In the genomic region with DNA sequence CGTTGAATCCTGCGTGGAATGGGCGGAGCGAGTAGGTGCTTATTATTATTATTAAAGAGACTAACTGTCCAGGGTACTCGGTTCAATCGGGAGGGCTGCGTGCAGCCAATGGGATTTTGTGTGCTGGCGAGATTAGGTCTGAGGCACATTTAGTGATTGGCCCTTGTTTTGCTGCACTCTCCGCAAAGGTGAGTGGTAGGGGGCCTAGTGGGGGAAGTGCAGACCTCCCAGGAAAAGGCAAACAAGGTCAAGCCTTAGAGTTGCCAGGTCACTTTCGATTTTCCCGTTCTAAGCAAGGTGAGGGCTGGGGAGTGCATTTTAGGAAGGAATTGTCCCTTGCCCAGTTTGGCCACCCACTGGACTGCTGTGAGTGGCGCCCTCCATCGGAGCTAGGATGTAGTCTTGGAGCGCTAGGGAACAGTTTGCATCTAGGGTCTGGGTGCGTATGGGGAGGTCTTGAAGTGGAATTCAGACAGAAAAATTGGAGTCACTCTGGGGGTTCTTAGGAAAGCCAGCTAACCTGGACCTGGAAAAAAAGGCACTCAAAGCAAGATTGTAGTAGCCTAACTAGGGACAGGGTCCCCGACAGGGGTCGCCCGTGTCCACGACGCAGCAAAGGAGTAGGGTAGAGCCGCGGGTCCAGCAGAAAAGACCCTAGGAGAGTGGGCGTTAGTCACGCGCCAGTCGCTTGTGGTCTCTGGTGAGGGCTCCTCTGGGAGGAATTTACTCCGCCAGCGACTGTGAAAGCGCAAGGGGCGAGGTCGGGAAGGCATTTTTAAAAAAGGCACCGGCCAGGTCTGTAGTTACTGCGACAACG, we compare ENCODE assay signal across 8 mouse cellular contexts. TPM values are rescaled to one million over a fixed set of nuclear protein-coding genes. Genes with fewer than 3 reads are reported as not detected.
A peak's percentile ranks its signal among the peaks of the same experiment; 100 is the strongest.
DNase-seq lines count a peak whose midpoint lies in the region; ATAC-seq lines count a peak whose summit lies in the region.

No protein-coding gene starts in this region.

- no peaks in the 10 kb centered on the region for H3K9me3 ChIP-seq in kidney, embryonic 14.5 days (ENCODE audit: control insufficient read depth, low read length)
- no peaks in the 10 kb centered on the region for H3K9me3 ChIP-seq in forebrain, embryonic 10.5 days
- no peaks in the 10 kb centered on the region for H3K9me3 ChIP-seq in liver, embryonic 16.5 days (replicated peaks; ENCODE audit: control insufficient read depth, low read length)

- H3K27me3 ChIP-seq in kidney, embryonic 14.5 days (ENCODE audit: control insufficient read depth, insufficient read depth, low read length), result peaks cover 46% of the 10 kb centered on the region
- peaks cover 80% of the 10 kb centered on the region for H3K27me3 ChIP-seq in forebrain, embryonic 10.5 days (ENCODE audit: poor library complexity, severe bottlenecking)
- peaks cover 72% of the 10 kb centered on the region for H3K27me3 ChIP-seq in liver, embryonic 16.5 days (ENCODE audit: control insufficient read depth, insufficient read depth, low read depth, low read length)

- H3K27ac ChIP-seq in kidney, embryonic 14.5 days (ENCODE audit: low read depth, low read length), result no peak overlapping the region
- no peak overlapping the region; the same call in 1 of the 2 replicates for H3K27ac ChIP-seq in forebrain, embryonic 10.5 days
- no peak overlapping the region for H3K27ac ChIP-seq in liver, embryonic 16.5 days (ENCODE audit: low read length)

- H3K4me1 ChIP-seq in kidney, embryonic 14.5 days (ENCODE audit: control insufficient read depth, insufficient read depth, low read length), result peaks cover 14% of the 10 kb centered on the region; the same call in 1 of the 2 replicates
- H3K4me1 ChIP-seq in forebrain, embryonic 10.5 days, result peaks cover 34% of the 10 kb centered on the region
- peaks cover 7% of the 10 kb centered on the region for H3K4me1 ChIP-seq in liver, embryonic 16.5 days (ENCODE audit: control insufficient read depth, low read depth, low read length)

- peak overlapping the region; percentile 93 for H3K4me2 ChIP-seq in kidney, embryonic 14.5 days (replicated peaks; ENCODE audit: low read depth, low read length)
- peak overlapping the region; percentile 68 for H3K4me2 ChIP-seq in liver, embryonic 16.5 days (ENCODE audit: low read depth, low read length)

- H3K9ac ChIP-seq in kidney, embryonic 14.5 days (ENCODE audit: low read depth, low read length), result peak overlapping the region; percentile 40; the same call in 1 of the 2 replicates
- H3K9ac ChIP-seq in liver, embryonic 16.5 days (ENCODE audit: low read depth, low read length), result no peak overlapping the region

- ATAC-seq in kidney, embryonic 14.5 days (ENCODE audit: low FRiP score, low TSS enrichment), result peak; percentile 79
- ATAC-seq in liver, embryonic 16.5 days (ENCODE audit: low read depth), result no peak
- no peak for ATAC-seq in monocyte, adult 5-6 weeks (replicated peaks; ENCODE audit: insufficient number of reproducible peaks, low FRiP score, low TSS enrichment, poor library complexity, severe bottlenecking)

- under 1% methylated on average over 34 of the region's 34 CpGs for WGBS in kidney, embryonic 14.5 days
- under 1% methylated on average over 34 of the region's 34 CpGs for WGBS in forebrain, embryonic 10.5 days
- WGBS in liver, embryonic 16.5 days (ENCODE audit: insufficient replicate concordance), result under 1% methylated on average over 34 of the region's 34 CpGs

- no peak for DNase-seq in kidney, adult 11 months
- DNase-seq in R1 (ENCODE audit: low read depth, low spot score), result peak; percentile 44
- DNase-seq in forebrain, embryonic 10.5 days (ENCODE audit: extremely low spot score, low spot score), result peak; percentile 69
- DNase-seq in induced T-regulatory cell, adult 2 months (ENCODE audit: low read depth), result peak; percentile 47
- peak; percentile 80 for DNase-seq in retina, embryonic 14.5 days (ENCODE audit: low spot score)

- H3K4me3 ChIP-seq in kidney, embryonic 14.5 days (ENCODE audit: low read length), result peak overlapping the region; percentile 51
- H3K4me3 ChIP-seq in forebrain, embryonic 10.5 days, result peak overlapping the region; percentile 66
- H3K4me3 ChIP-seq in liver, embryonic 16.5 days (ENCODE audit: low read depth, low read length), result peak overlapping the region; percentile 59

- H3K36me3 ChIP-seq in kidney, embryonic 14.5 days (ENCODE audit: control insufficient read depth, insufficient read depth, low read length), result no peaks in the 10 kb centered on the region
- no peaks in the 10 kb centered on the region for H3K36me3 ChIP-seq in forebrain, embryonic 10.5 days (replicated peaks)
- no peaks in the 10 kb centered on the region for H3K36me3 ChIP-seq in liver, embryonic 16.5 days (ENCODE audit: control insufficient read depth, insufficient read depth)

RNA-seq across cellular contexts. Expression of a gene that starts 4.1 kb away (rescaled TPM):
- 1.9 and 2.3 TPM in 2 replicates for polyA plus RNA-seq in kidney, embryonic 14.5 days (2014; fragmentation: Nextera tagmentation; extraction: Ambion mirVana)
- polyA plus RNA-seq in forebrain, embryonic 10.5 days (2016; fragmentation: Nextera tagmentation; extraction: Ambion mirVana), result 1.1 and 1.6 TPM in 2 replicates
- 0.21 and 0.31 TPM in 2 replicates for polyA plus RNA-seq in liver, embryonic 16.5 days (2015; fragmentation: Nextera tagmentation; extraction: Ambion mirVana)
- 0.21 to 0.68 TPM in 2 of 3 replicates, not detected in the other for total RNA-seq in monocyte, adult 5-6 weeks (2017)
